Mouse (Mus musculus): ENCODE measurements around the gene Cdc42ep4. TPM values are rescaled to one million over a fixed set of nuclear protein-coding genes. Genes with fewer than 3 reads are reported as not detected.

The Cdc42ep4 gene
- polyA plus RNA-seq, 1 experiment from 2014 or later: 25.1 TPM

DNA sequence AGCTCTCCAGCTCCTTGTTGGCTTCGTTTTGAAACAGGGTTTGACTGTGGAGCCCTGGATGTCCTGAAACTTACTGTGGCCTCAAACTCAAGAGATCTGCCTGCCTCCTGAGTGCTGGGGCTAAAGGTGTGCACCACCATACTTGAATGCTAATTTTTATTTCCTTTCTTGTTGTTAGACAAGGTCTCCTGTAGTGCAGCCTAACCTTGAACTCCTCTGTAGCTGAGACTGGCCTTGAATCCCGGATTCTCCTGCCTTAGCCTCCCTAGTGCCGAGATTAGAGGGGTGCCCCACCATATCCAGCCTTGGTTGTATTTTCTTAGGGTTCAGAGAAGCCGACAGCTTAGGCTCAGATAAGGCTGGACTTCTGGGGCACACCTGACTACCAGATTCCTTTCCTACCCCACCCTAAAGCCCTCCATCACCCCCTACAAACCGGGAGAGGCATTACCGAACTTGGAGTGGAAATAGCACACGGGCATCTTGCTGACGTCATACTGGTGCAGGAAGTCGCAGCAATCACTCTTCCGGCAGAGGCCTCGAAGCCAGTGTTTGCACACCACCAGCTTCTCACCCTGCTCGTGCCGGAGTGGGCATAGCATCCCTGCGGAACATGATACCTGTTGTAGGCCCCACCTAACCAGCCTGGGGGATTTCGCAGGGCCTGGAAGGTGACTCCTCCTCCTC, 45.6 kb downstream of the Cdc42ep4 start:
- 0 out of 2 replicates have a peak, but pooled peaks cover 3% of the 10 kb centered on the region for H3K9me3 ChIP-seq (replicated peaks; ENCODE audit: control insufficient read depth, low read length)
- H3K4me3 ChIP-seq (ENCODE audit: low read length): no peak overlapping the region
- no peaks in the 10 kb centered on the region for H3K27me3 ChIP-seq (ENCODE audit: control insufficient read depth, insufficient read depth, low read length)
- 76% methylated on average over 15 of the region's 15 CpGs for WGBS
- peaks cover 3% of the 10 kb centered on the region; the same call in 1 of the 2 replicates for H3K4me1 ChIP-seq (ENCODE audit: control insufficient read depth, insufficient read depth, low read length)
- no peak for ATAC-seq (replicated peaks; ENCODE audit: extremely low read depth, insufficient read depth, low FRiP score)
- peaks cover 3% of the 10 kb centered on the region; the same call in 1 of the 2 replicates for H3K36me3 ChIP-seq (ENCODE audit: control insufficient read depth, insufficient read depth)
- no peak overlapping the region for H3K9ac ChIP-seq (ENCODE audit: low read length)
- no peak overlapping the region for H3K4me2 ChIP-seq (ENCODE audit: low read depth, low read length)
- H3K27ac ChIP-seq (ENCODE audit: low read length): no peak overlapping the region

DNA sequence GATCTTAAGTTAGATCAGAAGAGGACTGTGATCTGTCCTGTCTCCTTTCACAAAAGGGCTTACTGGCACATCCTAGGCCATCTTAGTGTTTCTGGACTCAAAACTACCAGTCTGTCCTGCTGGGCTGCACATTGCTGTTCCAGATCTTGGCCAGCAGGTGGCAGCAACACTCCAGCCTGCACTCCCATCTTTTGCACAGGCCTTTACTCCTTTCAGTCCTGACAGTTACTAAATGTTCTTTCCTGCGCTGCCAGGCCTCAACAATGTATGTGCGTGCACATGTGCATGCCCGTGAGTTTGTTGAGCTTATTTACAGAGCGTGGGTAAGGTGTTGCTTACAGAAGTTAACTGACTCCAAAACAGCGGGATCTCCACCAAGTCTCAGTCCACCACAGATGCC, 47.9 kb downstream of the Cdc42ep4 start:
- Histone ChIP-seq H3K9ac (ENCODE audit: low read length) (no peak overlapping the region), H3K4me1 (ENCODE audit: control insufficient read depth, insufficient read depth, low read length) (no peaks in the 10 kb centered on the region), H3K27me3 (ENCODE audit: control insufficient read depth, insufficient read depth, low read length) (no peaks in the 10 kb centered on the region), H3K36me3 (ENCODE audit: control insufficient read depth, insufficient read depth) (peaks cover 3% of the 10 kb centered on the region; the same call in 1 of the 2 replicates), H3K4me3 (ENCODE audit: low read length) (no peak overlapping the region), H3K9me3 (replicated peaks; ENCODE audit: control insufficient read depth, low read length) (0 out of 2 replicates have a peak, but pooled peaks cover 3% of the 10 kb centered on the region), H3K27ac (ENCODE audit: low read length) (no peak overlapping the region), H3K4me2 (ENCODE audit: low read depth, low read length) (no peak overlapping the region)
- peak; percentile 50 for ATAC-seq (replicated peaks; ENCODE audit: extremely low read depth, insufficient read depth, low FRiP score)
- 30% methylated on average over 5 of the region's 5 CpGs for WGBS

DNA sequence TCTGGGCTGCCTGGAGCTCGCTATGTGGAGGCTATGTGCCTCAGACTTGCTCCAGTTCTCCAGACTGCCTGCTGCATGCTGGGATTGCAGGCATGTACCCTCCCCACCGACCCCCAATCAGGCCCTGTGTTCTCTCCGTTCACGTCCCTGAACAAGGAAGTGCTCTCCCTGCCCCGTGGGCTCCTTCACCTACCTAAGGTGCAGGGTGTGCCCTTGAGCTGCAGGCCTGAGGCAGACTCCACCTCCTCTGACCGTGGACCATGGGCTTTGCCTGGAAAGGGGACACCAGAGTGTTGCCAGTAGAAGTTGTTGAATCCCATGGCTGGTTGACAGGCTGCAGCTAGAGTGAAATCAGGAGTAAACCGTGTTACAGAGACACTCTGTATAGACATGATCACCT, 52.0 kb downstream of the Cdc42ep4 start:
- Histone ChIP-seq H3K4me3 (ENCODE audit: low read length) (no peak overlapping the region), H3K27me3 (ENCODE audit: control insufficient read depth, insufficient read depth, low read length) (no peaks in the 10 kb centered on the region), H3K36me3 (ENCODE audit: control insufficient read depth, insufficient read depth) (peaks cover 19% of the 10 kb centered on the region), H3K9me3 (replicated peaks; ENCODE audit: control insufficient read depth, low read length) (0 out of 2 replicates have a peak, but pooled peaks cover 2% of the 10 kb centered on the region), H3K4me1 (ENCODE audit: control insufficient read depth, insufficient read depth, low read length) (no peaks in the 10 kb centered on the region), H3K4me2 (ENCODE audit: low read depth, low read length) (no peak overlapping the region), H3K9ac (ENCODE audit: low read length) (no peak overlapping the region), H3K27ac (ENCODE audit: low read length) (no peak overlapping the region)
- whole genome bisulfite sequencing: 84% methylated on average over 7 of the region's 7 CpGs
- ATAC-seq (replicated peaks; ENCODE audit: extremely low read depth, insufficient read depth, low FRiP score): no peak

DNA sequence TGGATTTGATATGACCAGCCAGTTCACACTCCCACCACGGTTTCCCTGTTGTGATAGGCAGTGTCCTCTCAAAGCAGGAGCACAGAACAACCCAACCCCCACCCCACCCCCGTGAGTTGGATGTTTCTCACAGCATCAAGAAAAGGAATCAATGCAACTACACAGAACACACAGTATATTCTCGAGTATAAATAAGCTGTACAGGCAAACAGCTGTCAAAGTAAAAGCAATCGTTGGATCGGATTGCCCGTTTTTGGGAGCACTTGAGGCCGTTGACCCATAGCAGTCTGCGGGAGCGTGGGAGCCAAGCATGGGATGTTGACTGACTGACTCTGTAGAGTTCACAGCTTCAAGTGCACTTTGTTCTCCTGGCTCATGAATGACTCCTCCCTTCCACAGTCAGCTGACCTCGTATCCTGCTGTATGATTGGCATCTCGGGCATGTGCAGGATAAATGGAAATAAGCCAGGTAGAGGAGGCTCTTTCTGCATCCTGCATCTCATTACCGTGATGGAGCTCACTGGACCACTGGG, 53.6 kb downstream of the Cdc42ep4 start:
- Histone ChIP-seq H3K9ac (ENCODE audit: low read length) (no peak overlapping the region), H3K4me1 (ENCODE audit: control insufficient read depth, insufficient read depth, low read length) (no peaks in the 10 kb centered on the region), H3K27me3 (ENCODE audit: control insufficient read depth, insufficient read depth, low read length) (no peaks in the 10 kb centered on the region), H3K4me2 (ENCODE audit: low read depth, low read length) (no peak overlapping the region), H3K36me3 (ENCODE audit: control insufficient read depth, insufficient read depth) (peaks cover 28% of the 10 kb centered on the region), H3K9me3 (replicated peaks; ENCODE audit: control insufficient read depth, low read length) (0 out of 2 replicates have a peak, but pooled peaks cover 2% of the 10 kb centered on the region), H3K27ac (ENCODE audit: low read length) (no peak overlapping the region), H3K4me3 (ENCODE audit: low read length) (no peak overlapping the region)
- WGBS: 71% methylated on average over 12 of the region's 12 CpGs
- ATAC-seq (replicated peaks; ENCODE audit: extremely low read depth, insufficient read depth, low FRiP score): no peak

DNA sequence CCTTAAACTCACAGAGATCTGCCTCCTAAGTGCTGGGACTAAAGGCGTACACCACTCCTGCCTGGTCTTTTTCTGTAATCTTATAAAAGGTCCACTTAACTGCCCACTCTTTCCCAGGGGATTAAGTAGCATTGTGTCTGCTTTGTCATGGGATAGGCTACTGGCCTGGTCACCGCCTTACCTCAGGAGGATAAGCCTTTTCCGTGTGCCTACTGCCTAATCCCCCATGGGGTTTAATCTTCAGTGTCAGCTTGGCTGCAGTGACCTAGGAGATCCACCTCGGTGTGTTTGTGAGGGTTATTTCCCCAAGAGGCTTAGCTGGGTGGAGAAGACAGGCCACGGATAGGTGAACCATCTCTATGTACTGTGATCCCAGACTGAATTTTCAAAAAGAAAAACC, 54.1 kb downstream of the Cdc42ep4 start:
- Histone ChIP-seq H3K9ac (ENCODE audit: low read length) (no peak overlapping the region), H3K4me1 (ENCODE audit: control insufficient read depth, insufficient read depth, low read length) (no peaks in the 10 kb centered on the region), H3K4me3 (ENCODE audit: low read length) (no peak overlapping the region), H3K36me3 (ENCODE audit: control insufficient read depth, insufficient read depth) (peaks cover 30% of the 10 kb centered on the region), H3K9me3 (replicated peaks; ENCODE audit: control insufficient read depth, low read length) (0 out of 2 replicates have a peak, but pooled peaks cover 2% of the 10 kb centered on the region), H3K27me3 (ENCODE audit: control insufficient read depth, insufficient read depth, low read length) (no peaks in the 10 kb centered on the region), H3K27ac (ENCODE audit: low read length) (no peak overlapping the region), H3K4me2 (ENCODE audit: low read depth, low read length) (no peak overlapping the region)
- no peak for ATAC-seq (replicated peaks; ENCODE audit: extremely low read depth, insufficient read depth, low FRiP score)
- WGBS: 70% methylated on average over 5 of the region's 5 CpGs

DNA sequence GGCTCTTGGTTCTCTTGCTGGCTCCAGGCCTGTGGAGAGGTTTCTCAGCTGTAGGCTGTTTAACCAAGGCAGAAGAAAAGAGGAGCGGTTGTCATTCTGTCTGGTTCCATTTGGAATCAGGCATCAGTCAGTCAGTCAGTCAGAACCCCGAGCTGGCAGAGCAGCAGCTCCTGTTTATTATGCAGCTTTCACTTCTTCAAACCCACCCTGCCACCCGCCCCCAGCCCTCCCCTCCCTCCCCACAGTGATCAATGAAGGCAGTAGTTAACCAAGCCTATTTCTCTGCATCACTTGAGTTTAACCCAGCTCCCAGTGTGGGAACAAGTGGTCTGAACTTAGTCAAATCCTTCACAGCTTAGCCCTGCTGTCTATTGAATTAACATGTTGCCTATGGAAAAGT, 59.8 kb downstream of the Cdc42ep4 start:
- no peak overlapping the region for H3K4me2 ChIP-seq (ENCODE audit: low read depth, low read length)
- 0 out of 2 replicates have a peak, but pooled peaks cover 2% of the 10 kb centered on the region for H3K9me3 ChIP-seq (replicated peaks; ENCODE audit: control insufficient read depth, low read length)
- H3K4me1 ChIP-seq (ENCODE audit: control insufficient read depth, insufficient read depth, low read length): peaks cover 2% of the 10 kb centered on the region; the same call in 1 of the 2 replicates
- 64% methylated on average over 3 of the region's 3 CpGs for WGBS
- H3K9ac ChIP-seq (ENCODE audit: low read length): no peak overlapping the region
- H3K4me3 ChIP-seq (ENCODE audit: low read length): no peak overlapping the region
- ATAC-seq (replicated peaks; ENCODE audit: extremely low read depth, insufficient read depth, low FRiP score): no peak
- no peak overlapping the region for H3K27ac ChIP-seq (ENCODE audit: low read length)
- H3K27me3 ChIP-seq (ENCODE audit: control insufficient read depth, insufficient read depth, low read length): no peaks in the 10 kb centered on the region
- peaks cover 58% of the 10 kb centered on the region for H3K36me3 ChIP-seq (ENCODE audit: control insufficient read depth, insufficient read depth)

DNA sequence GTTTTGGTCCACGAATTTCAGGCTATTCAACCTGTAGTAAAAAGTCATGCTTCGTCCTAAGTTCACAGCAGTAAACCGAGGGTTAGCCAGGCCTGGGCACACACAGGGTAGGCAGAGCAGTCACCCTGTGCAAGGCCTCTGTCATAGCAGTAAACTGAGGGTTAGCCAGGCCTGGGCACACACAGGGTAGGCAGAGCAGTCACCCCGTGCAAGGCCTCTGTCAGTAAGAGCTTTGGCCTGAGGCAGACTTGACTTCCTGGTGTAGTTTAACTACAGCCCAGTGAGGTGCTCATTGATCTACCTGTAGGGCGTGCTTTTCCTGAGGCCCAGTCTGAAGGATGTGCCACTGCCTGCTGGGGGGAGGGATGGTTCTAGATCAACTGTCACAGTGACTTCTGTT, 60.4 kb downstream of the Cdc42ep4 start:
- Histone ChIP-seq H3K27ac (ENCODE audit: low read length) (no peak overlapping the region), H3K9me3 (replicated peaks; ENCODE audit: control insufficient read depth, low read length) (0 out of 2 replicates have a peak, but pooled peaks cover 2% of the 10 kb centered on the region), H3K4me1 (ENCODE audit: control insufficient read depth, insufficient read depth, low read length) (peaks cover 7% of the 10 kb centered on the region; the same call in 1 of the 2 replicates), H3K9ac (ENCODE audit: low read length) (no peak overlapping the region), H3K4me3 (ENCODE audit: low read length) (no peak overlapping the region), H3K4me2 (ENCODE audit: low read depth, low read length) (no peak overlapping the region), H3K36me3 (ENCODE audit: control insufficient read depth, insufficient read depth) (peaks cover 53% of the 10 kb centered on the region), H3K27me3 (ENCODE audit: control insufficient read depth, insufficient read depth, low read length) (no peaks in the 10 kb centered on the region)
- WGBS: 86% methylated on average over 5 of the region's 5 CpGs
- ATAC-seq (replicated peaks; ENCODE audit: extremely low read depth, insufficient read depth, low FRiP score): no peak

DNA sequence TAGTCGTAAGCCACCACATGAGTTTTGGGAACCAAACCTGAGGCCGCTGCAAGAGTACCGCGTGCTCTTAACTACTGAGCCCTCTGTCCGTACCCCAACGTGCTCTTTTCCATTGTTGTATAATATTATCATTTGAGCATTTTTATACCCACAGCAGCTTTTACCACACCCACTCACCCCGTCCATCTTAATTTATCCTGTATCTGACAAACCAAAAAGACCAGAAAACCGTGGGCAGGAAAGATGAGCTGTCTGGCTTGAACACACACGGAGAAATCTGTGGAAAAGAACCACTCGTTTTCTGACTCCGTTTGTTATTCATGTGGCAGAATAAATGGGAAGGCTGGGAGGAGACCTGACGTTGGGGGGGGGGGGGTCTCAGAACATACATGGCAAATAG, 61.2 kb downstream of the Cdc42ep4 start:
- Histone ChIP-seq H3K36me3 (ENCODE audit: control insufficient read depth, insufficient read depth) (peaks cover 48% of the 10 kb centered on the region), H3K9ac (ENCODE audit: low read length) (no peak overlapping the region), H3K4me3 (ENCODE audit: low read length) (no peak overlapping the region), H3K9me3 (replicated peaks; ENCODE audit: control insufficient read depth, low read length) (0 out of 2 replicates have a peak, but pooled peaks cover 2% of the 10 kb centered on the region), H3K4me2 (ENCODE audit: low read depth, low read length) (no peak overlapping the region), H3K27me3 (ENCODE audit: control insufficient read depth, insufficient read depth, low read length) (no peaks in the 10 kb centered on the region), H3K4me1 (ENCODE audit: control insufficient read depth, insufficient read depth, low read length) (peaks cover 10% of the 10 kb centered on the region; the same call in 1 of the 2 replicates), H3K27ac (ENCODE audit: low read length) (no peak overlapping the region)
- 87% methylated on average over 12 of the region's 12 CpGs for WGBS
- no peak for ATAC-seq (replicated peaks; ENCODE audit: extremely low read depth, insufficient read depth, low FRiP score)

DNA sequence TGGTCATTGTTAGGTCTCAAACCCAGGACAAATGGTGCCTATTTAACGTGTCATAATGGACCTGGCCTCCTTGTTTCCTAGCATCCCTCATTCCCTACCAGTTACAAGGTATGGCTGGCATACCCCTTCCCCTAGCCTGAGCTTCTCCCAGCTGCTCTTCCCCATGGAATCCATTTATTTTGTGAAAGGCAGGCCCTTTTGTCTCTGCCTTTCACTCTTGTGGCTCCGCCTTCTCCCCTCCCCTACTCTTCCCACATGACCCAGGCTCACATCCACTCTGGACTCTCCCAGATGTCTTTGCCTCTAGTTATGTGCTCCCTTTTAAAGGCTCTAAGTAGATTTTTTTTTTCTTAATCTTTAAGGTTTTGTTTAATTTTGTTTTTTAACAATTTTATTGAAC, 64.7 kb downstream of the Cdc42ep4 start:
- Histone ChIP-seq H3K4me3 (ENCODE audit: low read length) (no peak overlapping the region), H3K9me3 (replicated peaks; ENCODE audit: control insufficient read depth, low read length) (no peaks in the 10 kb centered on the region), H3K4me2 (ENCODE audit: low read depth, low read length) (no peak overlapping the region), H3K27ac (ENCODE audit: low read length) (no peak overlapping the region), H3K4me1 (ENCODE audit: control insufficient read depth, insufficient read depth, low read length) (peaks cover 23% of the 10 kb centered on the region), H3K36me3 (ENCODE audit: control insufficient read depth, insufficient read depth) (peaks cover 26% of the 10 kb centered on the region), H3K27me3 (ENCODE audit: control insufficient read depth, insufficient read depth, low read length) (no peaks in the 10 kb centered on the region), H3K9ac (ENCODE audit: low read length) (no peak overlapping the region)
- WGBS: 70% methylated on average over 2 of the region's 2 CpGs
- ATAC-seq (replicated peaks; ENCODE audit: extremely low read depth, insufficient read depth, low FRiP score): no peak
